In genomic region chr19:22952480-22952879, GRCm38 (mm10) we compare ENCODE assay signal across 24 mouse cellular contexts.
"Had no signal": no experiment of that assay in that cellular context is flagged by ENCODE, and none has a peak within 500 bp of the region (broad histone marks: within the 10 kb centered on the region; RNA-seq: fewer than 3 reads in every experiment).

No protein-coding gene starts in this region.

- H3K4me2 ChIP-seq: heart, embryonic 12.5 days; hindbrain, embryonic 12.5 days; hindbrain, embryonic 14.5 days; intestine, embryonic 15.5 days; limb, embryonic 13.5 days; limb, embryonic 15.5 days; liver, embryonic 12.5 days had no signal

- H3K36me3 ChIP-seq: heart, embryonic 12.5 days; hindbrain, embryonic 10.5 days; hindbrain, embryonic 12.5 days; intestine, embryonic 15.5 days; limb, embryonic 13.5 days; limb, embryonic 15.5 days; liver, embryonic 12.5 days had no signal

- H3K27ac ChIP-seq: gastrocnemius, adult 2 months; hindbrain, embryonic 10.5 days; hindbrain, embryonic 12.5 days; hindbrain, embryonic 14.5 days; intestine, embryonic 15.5 days; limb, embryonic 13.5 days; limb, embryonic 15.5 days; liver, embryonic 12.5 days; liver, embryonic 14.5 days had no signal

- H3K9me3 ChIP-seq: hindbrain, embryonic 12.5 days; intestine, embryonic 15.5 days; limb, embryonic 13.5 days; limb, embryonic 15.5 days; liver, embryonic 12.5 days had no signal

- ATAC-seq: hindbrain, embryonic 16.5 days; inflammation-experienced regulatory T-cells, adult 6 months; intestine, embryonic 15.5 days; intestine, postnatal 0 days; liver, embryonic 12.5 days had no signal

- H3K27me3 ChIP-seq: heart, embryonic 12.5 days; hindbrain, embryonic 12.5 days; intestine, embryonic 15.5 days; limb, embryonic 13.5 days; limb, embryonic 15.5 days; liver, embryonic 12.5 days had no signal

- DNase-seq: gastrocnemius, adult 2 months; gastrocnemius, postnatal 10 days; gastrocnemius, postnatal 25 days; heart, postnatal 10 days; heart, postnatal 4 days; kidney, adult 18-20 months; kidney, adult 8-10 months; kidney, postnatal 10 days; kidney, postnatal 25 days; kidney, postnatal 4 days; left cerebral cortex, postnatal 4 days had no signal

- H3K4me3 ChIP-seq: gastrocnemius, adult 2 months; heart, embryonic 12.5 days; hindbrain, embryonic 10.5 days; hindbrain, embryonic 12.5 days; intestine, embryonic 15.5 days; layer of hippocampus, adult 2 months; limb, embryonic 13.5 days; limb, embryonic 15.5 days; liver, embryonic 12.5 days had no signal

- H3K9ac ChIP-seq: heart, embryonic 12.5 days; hindbrain, embryonic 12.5 days; hindbrain, embryonic 14.5 days; intestine, embryonic 15.5 days; limb, embryonic 13.5 days; limb, embryonic 15.5 days; liver, embryonic 12.5 days; liver, embryonic 14.5 days had no signal

- H3K4me1 ChIP-seq: heart, embryonic 12.5 days; hindbrain, embryonic 10.5 days; hindbrain, embryonic 12.5 days; intestine, embryonic 15.5 days; limb, embryonic 13.5 days; limb, embryonic 15.5 days; liver, embryonic 12.5 days had no signal
